Mouse (Mus musculus) liver, postnatal 0 days (tissue): ENCODE data around the gene Hoxc13.
A peak's percentile ranks its signal among the peaks of the same experiment; 100 is the strongest.

Experiments
- CTCF ChIP-seq: sonication (generic); IDR thresholded peaks from 2 replicates; pipeline ENCODE4 v1.5.1; 2016; ENCODE audit warnings: antibody characterized with exemption, low read depth
- EP300 ChIP-seq: IDR thresholded peaks from 2 replicates; pipeline ENCODE4 v1.6.1; 2016; ENCODE audit warnings: antibody characterized with exemption, low read depth, mild to moderate bottlenecking

GRCm38 (mm10) chr15:102970740-102971139, 49.8 kb downstream of the Hoxc13 start:
- TF ChIP-seq CTCF = peak; percentile 16; the same call in 1 of the 2 replicates
- no peak for TF ChIP-seq EP300
